Mouse (Mus musculus): ENCODE results near the gene Agpat2.

DNA sequence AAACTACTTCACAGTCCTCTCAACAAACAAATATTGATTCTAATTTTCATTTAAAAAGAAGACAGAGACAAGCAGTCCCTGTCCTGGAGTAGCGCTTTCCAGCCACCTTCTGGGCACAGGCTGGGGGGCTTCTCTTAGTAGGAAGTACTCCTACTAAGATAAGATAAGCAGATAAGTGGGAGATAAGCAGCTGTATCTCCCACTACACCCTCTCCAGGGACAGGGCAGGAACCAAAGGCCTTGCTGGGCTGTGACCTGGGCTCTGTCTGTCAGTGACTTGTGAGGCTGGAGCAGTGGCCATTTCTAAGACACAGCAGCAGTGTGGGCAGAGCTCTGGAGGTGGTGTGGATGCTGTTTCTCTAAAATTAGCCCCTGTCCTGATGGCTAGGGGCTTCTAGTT lies 28.8 kb downstream of the Agpat2 start:
- no peak for TF ChIP-seq ZNF384 (IDR thresholded peaks at IDR 0.05; ENCODE audit: low read depth, low read length)
- no peak for TF ChIP-seq CHD2 (IDR thresholded peaks at IDR 0.05; ENCODE audit: low read depth, low read length)
